22 mouse cellular contexts compared by ENCODE assay signal in genomic region chrX:151496596-151496995, GRCm38 (mm10). TPM values are rescaled to one million over a fixed set of nuclear protein-coding genes. Genes with fewer than 3 reads are reported as not detected.
DNase-seq lines count a peak whose midpoint lies in the region; ATAC-seq and TF ChIP-seq lines count a peak whose summit lies in the region.
"Had no signal": no experiment of that assay in that cellular context is flagged by ENCODE, and none has a peak within 500 bp of the region (broad histone marks: within the 10 kb centered on the region; RNA-seq: fewer than 3 reads in every experiment).

No protein-coding gene starts in this region.

- no peaks in the 10 kb centered on the region for H3K27me3 ChIP-seq in MEL (ENCODE audit: control insufficient read depth in 1 of 2, insufficient read depth in 2 of 2, low read length in 2 of 2)
- H3K27me3 ChIP-seq: forebrain, embryonic 13.5 days; heart, embryonic 13.5 days; hindbrain, embryonic 12.5 days; hindbrain, embryonic 15.5 days had no signal

- no peaks in the 10 kb centered on the region for H3K9me3 ChIP-seq in MEL (replicated peaks; ENCODE audit: insufficient read depth, low read length)
- H3K9me3 ChIP-seq: forebrain, embryonic 10.5 days; forebrain, embryonic 13.5 days; heart, embryonic 10.5 days; heart, embryonic 13.5 days; hindbrain, embryonic 12.5 days; hindbrain, embryonic 15.5 days had no signal

- no peak for TF ChIP-seq RAD21 in MEL (IDR thresholded peaks at IDR 0.05; ENCODE audit: low read depth, low read length)

- TF ChIP-seq POLR2A in MEL (IDR thresholded peaks at IDR 0.05; ENCODE audit: control insufficient read depth in 1 of 2, insufficient read depth in 1 of 2, low read depth in 1 of 2, low read length in 2 of 2, poor library complexity in 1 of 2), result no peak

- ATAC-seq in common myeloid progenitor, adult 5-6 weeks (replicated peaks; ENCODE audit: low read depth, poor library complexity, severe bottlenecking), result peak; percentile 89
- peak; percentile 93 for ATAC-seq in megakaryocyte progenitor cell, adult 5-6 weeks (replicated peaks; ENCODE audit: poor library complexity)
- ATAC-seq: forebrain, embryonic 13.5 days; forebrain, embryonic 16.5 days had no signal

- DNase-seq in 416B (ENCODE audit: low read depth) (peak; percentile 87), MEL (ENCODE audit: low read depth, low spot score) (peak; percentile 69)
- no peak for DNase-seq in urinary bladder, postnatal 36 days (ENCODE audit: low spot score in 2 of 2)
- no peak for DNase-seq in cerebellum, postnatal 36 days
- no peak for DNase-seq in adrenal gland, adult (ENCODE audit: inconsistent age in 2 of 2, low spot score in 1 of 2)
- DNase-seq: adrenal gland, adult 8-10 months; adrenal gland, postnatal 25 days; cerebellum, adult 18-20 months; cerebellum, adult 9-11 months; cerebellum, postnatal 25 days; gastrocnemius, postnatal 10 days; heart, adult 2 months; kidney, adult 11 months had no signal

- H3K79me2 ChIP-seq in MEL (ENCODE audit: control insufficient read depth, insufficient read depth, low read length, poor library complexity), result no peaks in the 10 kb centered on the region

- no peak for TF ChIP-seq CTCF in MEL (IDR thresholded peaks at IDR 0.05 in 2 of 3, conservative IDR thresholded peaks at IDR 0.05 in 1 of 3; ENCODE audit: control insufficient read depth in 1 of 3, insufficient read depth in 1 of 3, low read depth in 2 of 3, low read length in 3 of 3, poor library complexity in 1 of 3, severe bottlenecking in 1 of 3)

- TF ChIP-seq EP300 in MEL (IDR thresholded peaks at IDR 0.05; ENCODE audit: low read depth in 1 of 2, low read length in 2 of 2), result peak; percentile 93 to 94

- H3K4me3 ChIP-seq in MEL (ENCODE audit: control insufficient read depth in 1 of 2, insufficient read depth in 1 of 2, low read depth in 2 of 2, low read length in 2 of 2), result no peak overlapping the region
- H3K4me3 ChIP-seq: forebrain, embryonic 10.5 days; forebrain, embryonic 13.5 days; heart, adult 2 months; heart, embryonic 10.5 days; heart, embryonic 13.5 days; hindbrain, embryonic 12.5 days; hindbrain, embryonic 15.5 days had no signal

- peaks cover 0 to 29% of the 10 kb centered on the region in 2 experiments; a peak in 2 of 4 replicates for H3K36me3 ChIP-seq in MEL (ENCODE audit: control insufficient read depth in 1 of 2, insufficient read depth in 2 of 2, low read length in 2 of 2)
- H3K36me3 ChIP-seq: forebrain, embryonic 10.5 days; heart, embryonic 10.5 days; heart, embryonic 13.5 days; hindbrain, embryonic 12.5 days; hindbrain, embryonic 15.5 days had no signal

- H3K9ac ChIP-seq in MEL (ENCODE audit: control insufficient read depth, low read depth, low read length, poor library complexity, severe bottlenecking), result no peak overlapping the region
- H3K9ac ChIP-seq: forebrain, embryonic 13.5 days; heart, embryonic 13.5 days; hindbrain, embryonic 12.5 days; hindbrain, embryonic 15.5 days had no signal

- H3K4me1 ChIP-seq in MEL (ENCODE audit: control insufficient read depth in 1 of 2, insufficient read depth in 2 of 2, low read length in 2 of 2), result peaks cover 11 to 17% of the 10 kb centered on the region in 2 experiments
- H3K4me1 ChIP-seq: forebrain, embryonic 10.5 days; forebrain, embryonic 13.5 days; heart, embryonic 10.5 days; heart, embryonic 13.5 days; hindbrain, embryonic 12.5 days; hindbrain, embryonic 15.5 days had no signal

- H3K27ac ChIP-seq in MEL (ENCODE audit: control insufficient read depth, low read depth, low read length), result peak overlapping the region; percentile 24; the same call in 1 of the 2 replicates
- H3K27ac ChIP-seq: forebrain, embryonic 10.5 days; forebrain, embryonic 13.5 days; heart, adult 2 months; heart, embryonic 10.5 days; heart, embryonic 13.5 days; hindbrain, embryonic 12.5 days; hindbrain, embryonic 15.5 days had no signal

TF ChIP-seq in MEL, 35 proteins besides CTCF, POLR2A, EP300 and RAD21:
- no peak for TF ChIP-seq ZC3H11A (IDR thresholded peaks at IDR 0.05; ENCODE audit: low read depth, low read length)
- 0 out of 2 replicates have a peak, but pooled peaks have one; percentile 73 for TF ChIP-seq MYC (IDR thresholded peaks at IDR 0.05; ENCODE audit: low read depth, low read length)
- TF ChIP-seq ZMIZ1 (IDR thresholded peaks at IDR 0.05; ENCODE audit: low read depth, low read length), result no peak
- TF ChIP-seq SMC3 (IDR thresholded peaks at IDR 0.05; ENCODE audit: low read depth, low read length), result no peak
- TF ChIP-seq E2F4 (IDR thresholded peaks at IDR 0.05; ENCODE audit: borderline replicate concordance, low read depth, low read length), result no peak
- peak; percentile 56; the same call in 1 of the 2 replicates for TF ChIP-seq SIN3A (IDR thresholded peaks at IDR 0.05; ENCODE audit: low read length)
- TF ChIP-seq UBTF (IDR thresholded peaks at IDR 0.05; ENCODE audit: borderline replicate concordance, insufficient read depth, low read depth, low read length), result no peak
- 0 out of 2 replicates have a peak, but pooled peaks have one; percentile 49 for TF ChIP-seq MAX (IDR thresholded peaks at IDR 0.05; ENCODE audit: low read length)
- TF ChIP-seq MAZ (IDR thresholded peaks at IDR 0.05; ENCODE audit: low read depth, low read length), result no peak
- no peak for TF ChIP-seq CHD1 (IDR thresholded peaks at IDR 0.05; ENCODE audit: low read depth, low read length)
- TF ChIP-seq MXI1 (IDR thresholded peaks at IDR 0.05; ENCODE audit: low read depth, low read length), result no peak
- no peak for TF ChIP-seq HCFC1 (IDR thresholded peaks at IDR 0.05; ENCODE audit: low read depth, low read length)
- no peak for TF ChIP-seq CHD2 (IDR thresholded peaks at IDR 0.05; ENCODE audit: low read length)
- TF ChIP-seq POLR2AphosphoS5 (IDR thresholded peaks at IDR 0.05; ENCODE audit: borderline replicate concordance, low read depth, low read length), result no peak
- TF ChIP-seq NRF1 (IDR thresholded peaks at IDR 0.05; ENCODE audit: insufficient read depth, low read depth, low read length, poor library complexity, severe bottlenecking), result no peak
- TF ChIP-seq TAL1 (IDR thresholded peaks at IDR 0.05; ENCODE audit: low read length), result peak; percentile 68
- TF ChIP-seq TBP (IDR thresholded peaks at IDR 0.05; ENCODE audit: low read depth, low read length), result no peak
- TF ChIP-seq MAFK (IDR thresholded peaks at IDR 0.05; ENCODE audit: borderline replicate concordance, low read depth, low read length), result 0 out of 2 replicates have a peak, but pooled peaks have one; percentile 33
- TF ChIP-seq ELF1 (IDR thresholded peaks at IDR 0.05; ENCODE audit: low read depth, low read length), result peak; percentile 40; the same call in 1 of the 2 replicates
- TF ChIP-seq NELFE (IDR thresholded peaks at IDR 0.05; ENCODE audit: low read depth, low read length), result no peak
- no peak for TF ChIP-seq ZKSCAN1 (IDR thresholded peaks at IDR 0.05; ENCODE audit: low read depth, low read length)
- TF ChIP-seq RCOR1 (IDR thresholded peaks at IDR 0.05; ENCODE audit: low read depth, low read length), result peak; percentile 69; the same call in 1 of the 2 replicates
- peak; percentile 74 for TF ChIP-seq TCF12 (IDR thresholded peaks at IDR 0.05; ENCODE audit: low read depth, low read length)
- TF ChIP-seq USF1 (IDR thresholded peaks at IDR 0.05; ENCODE audit: low read depth, low read length), result no peak
- no peak for TF ChIP-seq MYB (IDR thresholded peaks at IDR 0.05; ENCODE audit: low read depth, low read length)
- TF ChIP-seq POLR2AphosphoS2 (IDR thresholded peaks at IDR 0.05; ENCODE audit: low read length), result no peak
- TF ChIP-seq GABPA (IDR thresholded peaks at IDR 0.05; ENCODE audit: low read depth, low read length), result no peak
- TF ChIP-seq KAT2A (conservative IDR thresholded peaks at IDR 0.05; ENCODE audit: low read depth, low read length), result no peak
- no peak for TF ChIP-seq USF2 (IDR thresholded peaks at IDR 0.05; ENCODE audit: borderline replicate concordance in 1 of 2, insufficient read depth in 1 of 2, low read depth in 1 of 2, low read length in 2 of 2)
- peak; percentile 92 for TF ChIP-seq GATA1 (IDR thresholded peaks at IDR 0.05; ENCODE audit: low read depth, low read length)
- TF ChIP-seq MEF2A (IDR thresholded peaks at IDR 0.05; ENCODE audit: extremely low read depth, insufficient replicate concordance, low read depth, low read length, poor library complexity, severe bottlenecking), result no peak
- no peak for TF ChIP-seq JUND (IDR thresholded peaks at IDR 0.05; ENCODE audit: low read depth, low read length)
- peak; percentile 79 for TF ChIP-seq ETS1 (IDR thresholded peaks at IDR 0.05; ENCODE audit: low read depth, low read length)
- 0 out of 2 replicates have a peak, but pooled peaks have one; percentile 4 for TF ChIP-seq ZNF384 (IDR thresholded peaks at IDR 0.05; ENCODE audit: low read depth, low read length)
- 0 out of 2 replicates have a peak, but pooled peaks have one; percentile 4 for TF ChIP-seq BHLHE40 (IDR thresholded peaks at IDR 0.05; ENCODE audit: borderline replicate concordance, low read depth, low read length)

RNA-seq across cellular contexts. Expression of gene Phf8, which starts 23.9 kb away (rescaled TPM):
- 13.6 and 15.7 TPM in 2 replicates for total RNA-seq in MEL (2012; rRNA removed)
- polyA plus RNA-seq in MEL (2012; ENCODE audit: insufficient read depth in 1 of 2, insufficient read length in 2 of 2, low read depth in 1 of 2, low replicate concordance in 2 of 2, missing spikeins in 1 of 2), result 100 to 1,000 TPM in 1 of 2 experiments, 10 to 100 TPM in 1; 31.8 to 132 TPM
- 16.4 and 30.8 TPM in 2 replicates for total RNA-seq in common myeloid progenitor, adult 5-6 weeks (2017)
- total RNA-seq in megakaryocyte progenitor cell, adult 5-6 weeks (2015), result 30.6 and 34.3 TPM in 2 replicates
- total RNA-seq in megakaryocyte progenitor cell, adult 5-6 weeks (2017), result 20.4 and 22.1 TPM in 2 replicates

Comparison
In these comparisons a context has a peak if more than half of its experiments do, and no peak if none do; other contexts are left out.
1. DNase-seq: peak in 416B (single experiment) and MEL (single experiment); none in urinary bladder, postnatal 36 days (0 of 2), cerebellum, postnatal 36 days (0 of 2) and adrenal gland, adult (0 of 2).